Mouse (Mus musculus) hindbrain, embryonic 15.5 days (tissue): ENCODE data around the gene Asb13. TPM values are rescaled to one million over a fixed set of nuclear protein-coding genes. Genes with fewer than 3 reads are reported as not detected.

Experiments used
- ATAC-seq: fragments of 200-750 bp; cut with Nextera tagmentation; 2 replicates; pipeline ENCODE4 v1.8.0; 2017; ENCODE audit warnings: low read depth, moderate number of reproducible peaks, moderate TSS enrichment; ENCODE audit not compliant: low FRiP score
- H3K27ac ChIP-seq: fragments of 300-500 bp; sonication (generic); replicated peaks from 2 replicates; pipeline ENCODE4 v1.5.1; 2015; ENCODE audit warnings: mild to moderate bottlenecking, inconsistent platforms
- H3K27me3 ChIP-seq: fragments of 300-500 bp; sonication (generic); 2 replicates; pipeline ENCODE4 v1.6.1; 2015; ENCODE audit warnings: control low read depth, inconsistent platforms
- H3K36me3 ChIP-seq: fragments of 300-500 bp; sonication (generic); 2 replicates; pipeline ENCODE4 v1.6.1; 2015; ENCODE audit warnings: control low read depth, inconsistent platforms
- H3K4me1 ChIP-seq: fragments of 300-500 bp; sonication (generic); replicated peaks from 2 replicates; pipeline ENCODE4 v1.6.1; 2015; ENCODE audit warnings: control low read depth, inconsistent platforms
- H3K4me2 ChIP-seq: fragments of 300-500 bp; sonication (generic); 2 replicates; pipeline ENCODE4 v1.6.1; 2015; ENCODE audit warnings: moderate library complexity, mild to moderate bottlenecking, inconsistent platforms
- H3K4me3 ChIP-seq: fragments of 300-500 bp; sonication (generic); 2 replicates; pipeline ENCODE4 v1.5.1; 2015; ENCODE audit warnings: mild to moderate bottlenecking, inconsistent platforms
- H3K9ac ChIP-seq: fragments of 300-500 bp; sonication (generic); 2 replicates; pipeline ENCODE4 v1.6.1; 2015; ENCODE audit warnings: inconsistent platforms
- H3K9me3 ChIP-seq: fragments of 300-500 bp; sonication (generic); 2 replicates; pipeline ENCODE4 v1.6.1; 2016; ENCODE audit warnings: control low read depth, inconsistent platforms
- WGBS: fragments of 180-500 bp; shearing (Covaris S2); methylation state at CpG from one replicate; pipeline ENCODE4 v1.1.7; 2015; 5-methylcytosine and 5-hydroxymethylcytosine counted together
- polyA plus RNA-seq: library from polyadenylated mRNA; unstranded; fragments of >200 nt; fragmentation: Nextera tagmentation; extraction: Ambion mirVana; gene quantifications from 2 replicates; pipeline ENCODE4 v1.2.1, GENCODE M21; 2015

The Asb13 gene
- 13.4 and 17.9 TPM in 2 replicates for polyA plus RNA-seq

GRCm38 (mm10) chr13:3633895-3634811, at the start of gene Asb13:
Asb13 (plus strand) TSS chr13:3634032.
- Histone ChIP-seq H3K36me3 (no peaks in the 10 kb centered on the region), H3K4me3 (peak within 1 kb of the TSS; percentile 56), H3K27me3 (no peaks in the 10 kb centered on the region), H3K9me3 (no peaks in the 10 kb centered on the region), H3K4me2 (peak within 1 kb of the TSS; percentile 59), H3K27ac (peak within 1 kb of the TSS; percentile 59), H3K9ac (peak within 1 kb of the TSS; percentile 54), H3K4me1 (0 out of 2 replicates have a peak, but pooled peaks cover 6% of the 10 kb centered on the region)
- under 1% methylated on average over 47 of the region's 47 CpGs for WGBS
- peak; percentile 94 for ATAC-seq

DNA sequence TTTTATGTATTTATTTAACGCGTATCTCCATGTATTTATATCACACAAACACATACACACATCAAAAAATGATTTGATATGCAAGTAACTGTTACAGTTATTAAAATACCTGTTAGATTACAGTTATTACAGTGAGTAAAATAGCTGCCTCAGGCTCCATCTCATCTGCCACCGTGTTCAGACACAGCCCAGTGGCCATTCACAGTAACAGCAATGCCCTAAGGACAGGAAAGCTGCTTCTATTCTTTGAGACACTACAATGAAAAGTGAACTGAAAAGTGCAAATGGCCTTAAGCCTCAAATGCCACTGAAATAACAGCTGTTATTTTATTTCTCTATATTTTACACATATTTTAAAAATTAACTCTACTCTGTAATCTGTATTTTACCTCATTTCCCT, 43.0 kb upstream of the Asb13 start:
- H3K27me3 ChIP-seq, result no peaks in the 10 kb centered on the region
- H3K9me3 ChIP-seq, result no peaks in the 10 kb centered on the region
- no peak overlapping the region for H3K9ac ChIP-seq
- no peak overlapping the region for H3K27ac ChIP-seq
- peaks cover 61% of the 10 kb centered on the region for H3K36me3 ChIP-seq
- H3K4me2 ChIP-seq, result no peak overlapping the region
- 82% methylated on average over 3 of the region's 3 CpGs for WGBS
- H3K4me3 ChIP-seq, result no peak overlapping the region
- no peaks in the 10 kb centered on the region for H3K4me1 ChIP-seq
- no peak for ATAC-seq

DNA sequence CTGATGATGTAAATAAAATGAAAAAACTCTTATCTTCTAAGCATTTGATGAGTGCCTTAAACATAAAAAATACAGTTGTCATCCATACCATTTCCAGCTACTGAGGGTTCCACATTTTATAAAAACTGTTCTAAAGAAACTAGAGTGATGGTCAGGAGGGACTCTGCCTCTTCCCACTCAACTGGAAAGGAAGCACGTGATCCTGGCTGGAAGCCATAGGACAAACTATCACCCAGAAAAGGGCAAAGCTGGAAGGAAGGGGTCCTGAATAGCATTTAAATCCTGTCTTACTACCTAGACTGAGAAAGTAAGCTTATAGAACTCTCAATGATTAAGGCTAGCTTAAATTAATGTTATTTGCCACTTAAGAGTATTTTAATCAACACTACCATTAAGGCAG, 39.5 kb upstream of the Asb13 start:
- Histone ChIP-seq H3K27me3 (no peaks in the 10 kb centered on the region), H3K36me3 (peaks cover 61% of the 10 kb centered on the region), H3K27ac (no peak overlapping the region), H3K9ac (no peak overlapping the region), H3K4me3 (no peak overlapping the region), H3K9me3 (no peaks in the 10 kb centered on the region), H3K4me2 (no peak overlapping the region), H3K4me1 (no peaks in the 10 kb centered on the region)
- WGBS, result 97% methylated on average over 1 of the region's 1 CpGs
- no peak for ATAC-seq

- Histone ChIP-seq H3K27me3 (no peaks in the 10 kb centered on the region), H3K4me1 (no peaks in the 10 kb centered on the region), H3K4me2 (no peak overlapping the region), H3K9ac (no peak overlapping the region), H3K27ac (no peak overlapping the region), H3K4me3 (no peak overlapping the region), H3K36me3 (peaks cover 51% of the 10 kb centered on the region), H3K9me3 (no peaks in the 10 kb centered on the region)
- ATAC-seq, result no peak
- WGBS, result 95% methylated on average over 6 of the region's 6 CpGs
Observed at GRCm38 (mm10) chr13:3596232-3596631, 37.6 kb upstream of the Asb13 start.

GRCm38 (mm10) chr13:3609780-3610117, 24.1 kb upstream of the Asb13 start:
- H3K4me2 ChIP-seq, result peak overlapping the region; percentile 86
- H3K36me3 ChIP-seq, result no peaks in the 10 kb centered on the region
- H3K9ac ChIP-seq, result peak overlapping the region; percentile 62
- 28% methylated on average over 8 of the region's 8 CpGs for WGBS
- peaks cover 7% of the 10 kb centered on the region; the same call in 1 of the 2 replicates for H3K4me1 ChIP-seq
- H3K27me3 ChIP-seq, result 0 out of 2 replicates have a peak, but pooled peaks cover 3% of the 10 kb centered on the region
- no peak for ATAC-seq
- peak overlapping the region; percentile 65 for H3K4me3 ChIP-seq
- H3K9me3 ChIP-seq, result no peaks in the 10 kb centered on the region
- H3K27ac ChIP-seq, result peak overlapping the region; percentile 88

DNA sequence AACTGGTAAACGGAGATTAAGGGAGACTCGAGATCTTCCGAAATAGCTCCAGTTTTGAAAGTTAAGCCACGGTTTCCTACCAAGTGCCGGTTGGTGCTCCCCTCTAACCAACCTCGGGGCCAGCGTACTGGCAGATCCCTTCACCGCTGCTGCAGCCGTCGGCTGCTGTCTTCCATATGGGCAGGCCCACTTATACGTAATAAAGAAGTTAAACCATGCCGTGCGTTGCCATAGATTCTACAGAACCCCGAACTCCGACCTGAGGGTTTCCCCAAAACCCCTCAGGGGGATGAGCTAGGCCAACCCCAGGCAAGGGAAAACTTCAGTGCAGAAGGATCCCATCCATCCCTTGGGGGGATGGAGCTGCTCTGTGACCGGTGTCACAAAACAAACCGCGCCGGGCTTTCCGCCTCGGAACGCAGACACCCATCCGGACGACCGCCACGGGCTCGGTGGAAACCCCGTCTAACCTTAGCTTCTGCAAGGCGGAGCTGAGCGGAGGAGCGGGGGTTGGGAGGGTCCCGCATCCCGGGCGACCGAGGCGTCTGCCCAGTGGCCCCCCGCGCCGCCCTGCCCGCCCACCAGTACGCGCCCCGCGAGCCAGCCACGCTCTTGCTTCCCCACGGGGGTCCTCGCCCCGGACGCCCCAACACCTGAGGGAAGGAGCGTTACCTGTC, 23.6 kb upstream of the Asb13 start:
- Histone ChIP-seq H3K36me3 (no peaks in the 10 kb centered on the region), H3K4me1 (peaks cover 7% of the 10 kb centered on the region; the same call in 1 of the 2 replicates), H3K4me2 (peak overlapping the region; percentile 86), H3K27ac (peak overlapping the region; percentile 88), H3K9ac (peak overlapping the region; percentile 62), H3K4me3 (peak overlapping the region; percentile 65), H3K27me3 (0 out of 2 replicates have a peak, but pooled peaks cover 3% of the 10 kb centered on the region), H3K9me3 (no peaks in the 10 kb centered on the region)
- peak; percentile 10 for ATAC-seq
- WGBS, result under 1% methylated on average over 50 of the region's 50 CpGs

DNA sequence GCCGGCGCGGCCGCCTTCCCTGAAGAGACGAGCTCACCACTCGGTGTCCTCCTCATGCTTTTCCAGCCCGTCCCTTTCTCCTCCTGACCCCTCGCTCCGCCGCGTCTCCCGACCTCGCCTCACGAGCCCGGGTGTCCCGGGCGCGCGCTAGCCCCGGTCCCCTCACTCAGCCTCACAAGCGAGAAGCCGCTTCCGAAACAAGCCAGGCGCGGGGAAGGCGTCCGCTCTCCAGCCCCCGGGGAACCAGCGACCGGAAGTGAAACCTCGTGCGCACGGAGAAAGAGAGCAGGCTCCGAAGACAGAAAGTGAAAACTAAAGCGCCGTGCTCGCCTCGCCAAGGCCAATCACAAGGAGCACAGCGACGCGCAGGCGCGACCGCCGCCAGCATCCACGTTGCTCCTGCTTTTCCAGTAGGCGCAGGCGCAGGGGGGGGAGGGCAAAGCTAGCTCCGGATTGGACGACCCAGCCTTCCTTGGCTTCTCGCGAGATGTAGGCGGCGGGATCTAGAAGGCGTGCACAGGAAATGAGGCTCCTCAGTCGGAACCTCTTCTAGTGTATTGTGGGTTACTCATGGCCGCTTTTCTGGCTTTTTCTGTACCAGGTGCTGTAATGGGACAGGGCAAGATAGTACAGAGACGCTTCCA, 22.9 kb upstream of the Asb13 start, which contains the start of gene Fam208b:
Fam208b (minus strand) TSS at position 314 of the 644 bp plus-strand sequence.
- peak; percentile 99 for ATAC-seq
- H3K4me3 ChIP-seq, result peak within 1 kb of the TSS; percentile 65
- peak within 1 kb of the TSS; percentile 62 for H3K9ac ChIP-seq
- WGBS, result under 1% methylated on average over 58 of the region's 58 CpGs
- peaks cover 7% of the 10 kb centered on the region; the same call in 1 of the 2 replicates for H3K4me1 ChIP-seq
- peak within 1 kb of the TSS; percentile 88 for H3K27ac ChIP-seq
- no peaks in the 10 kb centered on the region for H3K36me3 ChIP-seq
- peak within 1 kb of the TSS; percentile 86 for H3K4me2 ChIP-seq
- no peaks in the 10 kb centered on the region for H3K9me3 ChIP-seq
- 0 out of 2 replicates have a peak, but pooled peaks cover 3% of the 10 kb centered on the region for H3K27me3 ChIP-seq

- 64% methylated on average over 3 of the region's 3 CpGs for WGBS
- no peaks in the 10 kb centered on the region for H3K36me3 ChIP-seq
- ATAC-seq, result no peak
Observed at GRCm38 (mm10) chr13:3627139-3627538, 6.7 kb upstream of the Asb13 start.

GRCm38 (mm10) chr13:3628102-3628501, 5.7 kb upstream of the Asb13 start:
- Histone ChIP-seq H3K9me3 (no peaks in the 10 kb centered on the region), H3K27ac (no peak overlapping the region), H3K36me3 (no peaks in the 10 kb centered on the region), H3K4me1 (no peaks in the 10 kb centered on the region), H3K4me2 (no peak overlapping the region), H3K27me3 (no peaks in the 10 kb centered on the region), H3K9ac (no peak overlapping the region), H3K4me3 (no peak overlapping the region)
- WGBS, result 26% methylated on average over 3 of the region's 3 CpGs
- no peak for ATAC-seq

More at GRCm38 (mm10) chr13:3627139-3627538, 6.7 kb upstream of the Asb13 start:
- Histone ChIP-seq H3K9me3 (no peaks in the 10 kb centered on the region), H3K4me1 (no peaks in the 10 kb centered on the region), H3K27me3 (no peaks in the 10 kb centered on the region), H3K4me2 (no peak overlapping the region), H3K27ac (no peak overlapping the region), H3K9ac (no peak overlapping the region), H3K4me3 (no peak overlapping the region)

DNA sequence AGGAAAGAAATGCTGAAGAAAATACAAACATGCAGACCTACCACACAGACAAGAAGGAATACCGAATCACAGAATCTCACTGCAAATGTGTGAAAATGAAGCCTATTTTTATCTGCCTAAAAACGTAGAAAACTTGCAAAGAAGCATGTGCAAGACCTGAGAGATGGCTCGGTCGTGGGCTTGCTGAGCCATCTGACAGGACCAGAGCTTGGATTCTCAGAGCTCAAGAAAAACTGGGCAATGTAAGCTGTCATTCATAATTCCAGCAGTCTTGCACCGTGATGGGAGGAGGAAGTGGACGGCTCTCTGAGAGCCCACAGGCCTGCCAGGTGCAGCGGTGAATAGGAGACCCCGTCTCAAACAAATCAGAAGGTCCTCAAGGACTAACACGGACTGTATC, 1.3 kb upstream of the Asb13 start:
- H3K4me3 ChIP-seq, result no peak overlapping the region
- H3K9ac ChIP-seq, result no peak overlapping the region
- H3K27me3 ChIP-seq, result no peaks in the 10 kb centered on the region
- no peaks in the 10 kb centered on the region for H3K9me3 ChIP-seq
- 0 out of 2 replicates have a peak, but pooled peaks cover 6% of the 10 kb centered on the region for H3K4me1 ChIP-seq
- H3K4me2 ChIP-seq, result no peak overlapping the region
- no peak overlapping the region for H3K27ac ChIP-seq
- WGBS, result 83% methylated on average over 9 of the region's 9 CpGs
- ATAC-seq, result no peak
- no peaks in the 10 kb centered on the region for H3K36me3 ChIP-seq

GRCm38 (mm10) chr13:3633131-3633530, 701 bp upstream of the Asb13 start:
- WGBS, result 41% methylated on average over 6 of the region's 6 CpGs

More at GRCm38 (mm10) chr13:3633131-3633530, 701 bp upstream of the Asb13 start:
- H3K27me3 ChIP-seq, result no peaks in the 10 kb centered on the region
- H3K27ac ChIP-seq, result no peak overlapping the region
- 0 out of 2 replicates have a peak, but pooled peaks cover 6% of the 10 kb centered on the region for H3K4me1 ChIP-seq
- H3K9ac ChIP-seq, result no peak overlapping the region
- H3K36me3 ChIP-seq, result no peaks in the 10 kb centered on the region
- H3K4me3 ChIP-seq, result peak overlapping the region; percentile 56
- no peak for ATAC-seq
- peak overlapping the region; percentile 59 for H3K4me2 ChIP-seq
- no peaks in the 10 kb centered on the region for H3K9me3 ChIP-seq
